Mouse (Mus musculus): ENCODE results near the gene 2310057N15Rik.
A peak's percentile ranks its signal among the peaks of the same experiment; 100 is the strongest.
"Not testable (repeated sequence)": the region's sequence is repeated elsewhere in the genome, so short reads cannot be mapped to it uniquely, and the experiment has no call there.

2310057N15Rik gene

GRCm38 (mm10) chr16:88774106-88774505 is at the start of gene 2310057N15Rik:
2310057N15Rik (minus strand) TSS chr16:88774206.
- DNase-seq (ENCODE audit: inconsistent ontology term) = no peak

DNA sequence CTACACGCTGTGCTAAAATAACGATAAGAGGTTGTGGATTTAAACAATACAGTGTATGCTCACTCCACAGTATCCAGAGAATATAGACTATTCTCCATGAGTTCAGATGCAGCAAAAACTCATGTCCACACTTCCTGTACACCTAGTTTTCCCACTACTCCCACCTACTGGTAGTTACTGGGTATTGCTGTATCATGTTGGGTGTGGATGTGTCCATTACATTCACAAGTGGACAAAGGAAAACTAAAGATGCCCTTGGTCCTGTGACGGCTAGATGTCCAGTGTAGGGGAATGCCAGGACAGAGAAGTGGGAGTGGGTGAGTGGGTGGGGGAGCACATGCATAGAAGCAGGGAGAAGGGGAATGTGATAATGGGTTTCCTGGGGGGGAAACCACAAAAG is 49.7 kb upstream of the 2310057N15Rik start:
- peak; percentile 31 for DNase-seq (ENCODE audit: inconsistent ontology term)

- no peak for DNase-seq (ENCODE audit: inconsistent ontology term)
These were observed 46.1 kb upstream of the 2310057N15Rik start, which contains the start of gene Krtap15 for GRCm38 (mm10) chr16:88820066-88820465. Krtap15 (plus strand) TSS chr16:88820215.

GRCm38 (mm10) chr16:88811827-88812226 is 37.8 kb upstream of the 2310057N15Rik start, which contains the start of gene Gm20741:
Gm20741 (minus strand) TSS chr16:88812220.
- DNase-seq (ENCODE audit: inconsistent ontology term) = no peak

- DNase-seq (ENCODE audit: inconsistent ontology term) = no peak
These were observed 12.8 kb upstream of the 2310057N15Rik start for GRCm38 (mm10) chr16:88786786-88787185.

DNA sequence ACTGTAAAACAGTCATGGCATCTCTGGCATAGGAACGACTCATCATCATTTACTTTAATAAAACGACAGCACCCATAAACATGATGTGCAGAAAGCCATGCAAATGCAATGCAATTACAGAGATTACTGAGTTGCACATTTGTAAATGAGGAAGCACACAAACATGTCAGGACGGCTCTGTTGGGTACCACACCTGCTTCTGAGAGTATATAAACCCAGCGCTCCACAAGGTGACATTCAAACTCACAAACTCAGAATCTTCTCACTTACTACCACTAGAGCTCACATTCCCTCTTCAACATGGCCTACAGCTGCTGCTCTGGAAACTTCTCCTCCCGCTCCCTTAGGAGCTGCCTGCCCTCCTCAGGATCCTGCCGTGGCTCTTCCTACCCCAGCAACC is 3.6 kb upstream of the 2310057N15Rik start, which contains the start of gene Gm5965:
Gene Gm5965 (plus strand): TSS at position 301 of the 400 bp plus-strand sequence.
- no peak for DNase-seq (ENCODE audit: inconsistent ontology term)

- DNase-seq (ENCODE audit: inconsistent ontology term) = not testable (repeated sequence)
These were observed 15.5 kb downstream of the 2310057N15Rik start, which contains the start of gene 2310034C09Rik for GRCm38 (mm10) chr16:88758547-88758946. 2310034C09Rik (plus strand) TSS chr16:88758847.

GRCm38 (mm10) chr16:88751535-88751934 is 22.5 kb downstream of the 2310057N15Rik start, which contains the start of gene Krtap13:
Krtap13 (minus strand) TSS chr16:88751635.
- DNase-seq (ENCODE audit: inconsistent ontology term) = not testable (repeated sequence)

DNA sequence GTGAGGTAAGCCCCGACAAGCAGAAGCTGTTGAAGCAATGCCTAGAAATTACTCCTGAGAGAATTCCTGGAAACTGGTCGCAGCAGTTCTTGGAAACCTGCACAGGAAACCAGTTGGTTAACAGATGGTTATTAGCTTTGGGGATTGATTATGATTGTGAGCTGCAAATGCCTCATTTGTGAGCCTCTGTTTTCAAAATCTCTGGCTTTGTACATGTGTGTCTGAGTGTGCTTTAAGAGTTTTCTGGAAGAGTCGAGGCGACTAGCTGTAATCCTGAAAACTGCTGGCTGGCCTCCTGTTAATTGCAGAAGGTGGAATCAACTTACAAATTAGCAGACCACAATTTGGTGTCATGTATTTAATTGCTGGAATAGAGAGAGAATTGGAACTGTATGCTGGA is 26.1 kb downstream of the 2310057N15Rik start:
- DNase-seq (ENCODE audit: inconsistent ontology term) = no peak

GRCm38 (mm10) chr16:88744750-88745340 is 29.2 kb downstream of the 2310057N15Rik start:
- peak; percentile 82 for DNase-seq (ENCODE audit: inconsistent ontology term)

GRCm38 (mm10) chr16:88735391-88735790 is 38.6 kb downstream of the 2310057N15Rik start:
- DNase-seq (ENCODE audit: inconsistent ontology term) = no peak

DNA sequence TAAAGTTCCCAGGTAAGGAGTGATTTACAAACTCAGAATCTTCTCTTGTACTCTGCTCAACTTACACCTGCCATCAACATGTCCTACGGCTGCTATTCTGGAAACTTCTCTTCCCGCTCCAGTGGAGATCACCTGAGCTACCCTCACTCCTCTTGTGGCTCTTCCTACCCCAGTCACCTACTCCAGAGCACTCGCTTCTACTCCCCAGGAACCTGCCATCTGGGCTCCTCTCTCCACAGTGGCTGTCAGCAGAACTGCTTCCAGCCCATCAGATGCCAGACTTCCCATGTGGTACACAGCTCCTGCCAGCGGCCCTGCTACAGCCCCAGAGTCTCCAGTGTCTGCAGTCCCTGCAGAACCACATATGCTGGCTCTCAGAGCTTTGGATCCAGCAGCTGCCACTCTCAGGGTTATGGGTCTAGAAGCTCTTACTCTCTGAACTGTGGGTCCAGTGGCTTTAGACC is 45.2 kb downstream of the 2310057N15Rik start, which contains the start of gene Krtap13-1:
Gene Krtap13-1 (plus strand): TSS at position 51 of the 464 bp plus-strand sequence.
- no peak for DNase-seq (ENCODE audit: inconsistent ontology term)
